Mouse (Mus musculus) forebrain, embryonic 12.5 days (tissue): Measurements from ENCODE around the gene Ost4. TPM values are rescaled to one million over a fixed set of nuclear protein-coding genes. Genes with fewer than 3 reads are reported as not detected.

Source experiments
- ATAC-seq: fragments of 200-750 bp; cut with Nextera tagmentation; 2 replicates; pipeline ENCODE4 v1.8.0; 2017; ENCODE audit warnings: moderate TSS enrichment; ENCODE audit not compliant: low FRiP score
- H3K27ac ChIP-seq: fragments of 300-500 bp; sonication (generic); 2 replicates; pipeline ENCODE4 v1.5.1; 2016; ENCODE audit warnings: mild to moderate bottlenecking
- H3K27me3 ChIP-seq: fragments of 300-500 bp; sonication (generic); 2 replicates; pipeline ENCODE4 v1.6.1; 2016; ENCODE audit warnings: mild to moderate bottlenecking
- H3K36me3 ChIP-seq: fragments of 300-500 bp; sonication (generic); replicated peaks from 2 replicates; pipeline ENCODE4 v1.6.1; 2016; ENCODE audit warnings: mild to moderate bottlenecking
- H3K4me1 ChIP-seq: fragments of 300-500 bp; sonication (generic); 2 replicates; pipeline ENCODE4 v1.6.1; 2016
- H3K4me2 ChIP-seq: fragments of 300-500 bp; sonication (generic); 2 replicates; pipeline ENCODE4 v1.6.1; 2016; ENCODE audit warnings: mild to moderate bottlenecking, moderate library complexity
- H3K4me3 ChIP-seq: fragments of 300-500 bp; sonication (generic); replicated peaks from 2 replicates; pipeline ENCODE4 v1.5.1; 2016; ENCODE audit warnings: mild to moderate bottlenecking
- H3K9ac ChIP-seq: fragments of 300-500 bp; sonication (generic); 2 replicates; pipeline ENCODE4 v1.6.1; 2016; ENCODE audit warnings: mild to moderate bottlenecking
- H3K9me3 ChIP-seq: fragments of 300-500 bp; sonication (generic); 2 replicates; pipeline ENCODE4 v1.6.1; 2016
- WGBS: fragments of 180-500 bp; shearing (Covaris S2); methylation state at CpG from one replicate; pipeline ENCODE4 v1.1.7; 2016; 5-methylcytosine and 5-hydroxymethylcytosine counted together
- polyA plus RNA-seq: library from polyadenylated mRNA; unstranded; fragments of >200 nt; fragmentation: Nextera tagmentation; extraction: Ambion mirVana; gene quantifications from 2 replicates; pipeline ENCODE4 v1.2.1, GENCODE M21; 2016

Gene Ost4
- polyA plus RNA-seq, 1 experiment from 2014 or later: 315 TPM

GRCm38 (mm10) chr5:30913060-30913841 lies 5.7 kb upstream of the Ost4 start, which contains the start of gene Emilin1:
TSS of gene Emilin1 (plus strand) at chr5:30913402.
- Histone ChIP-seq H3K9me3 (no peaks in the 10 kb centered on the region), H3K27me3 (peaks cover 6% of the 10 kb centered on the region), H3K27ac (peak within 1 kb of the TSS; percentile 75), H3K9ac (peak within 1 kb of the TSS; percentile 36), H3K4me2 (peak within 1 kb of the TSS; percentile 31), H3K36me3 (no peaks in the 10 kb centered on the region), H3K4me1 (peaks cover 47% of the 10 kb centered on the region), H3K4me3 (peak within 1 kb of the TSS; percentile 16)
- 39% methylated on average over 13 of the region's 13 CpGs for WGBS
- ATAC-seq: no peak

GRCm38 (mm10) chr5:30912156-30912555 lies 4.6 kb upstream of the Ost4 start:
- H3K27ac ChIP-seq: peak overlapping the region; percentile 75
- 0 out of 2 replicates have a peak overlapping the region, but pooled peaks have one; percentile 6 for H3K4me2 ChIP-seq
- peaks cover 7% of the 10 kb centered on the region for H3K27me3 ChIP-seq
- H3K9me3 ChIP-seq: no peaks in the 10 kb centered on the region
- no peak for ATAC-seq
- H3K4me3 ChIP-seq: no peak overlapping the region
- H3K9ac ChIP-seq: 0 out of 2 replicates have a peak overlapping the region, but pooled peaks have one; percentile 17
- WGBS: 64% methylated on average over 5 of the region's 5 CpGs
- no peaks in the 10 kb centered on the region for H3K36me3 ChIP-seq
- peaks cover 51% of the 10 kb centered on the region for H3K4me1 ChIP-seq

DNA sequence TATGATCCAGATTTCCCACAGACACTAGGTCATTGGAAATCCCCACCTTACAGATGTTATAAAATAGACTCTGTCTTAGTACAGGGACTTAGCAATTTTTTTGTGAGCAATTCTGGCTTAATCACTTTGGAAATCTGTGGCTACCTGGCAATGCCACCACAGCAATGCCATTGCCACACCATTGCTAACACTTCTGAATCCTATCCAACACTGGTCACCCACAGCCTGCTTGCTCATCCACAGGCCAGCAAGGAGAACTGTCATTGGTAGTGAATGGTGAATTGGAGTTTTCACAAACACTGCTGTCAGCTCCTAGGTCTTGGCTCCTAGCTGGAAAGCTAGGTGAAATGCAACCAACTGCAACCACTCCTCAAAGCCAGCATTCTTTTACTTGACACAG lies 2.9 kb upstream of the Ost4 start:
- H3K27ac ChIP-seq: no peak overlapping the region
- no peak overlapping the region for H3K4me3 ChIP-seq
- ATAC-seq: no peak
- no peaks in the 10 kb centered on the region for H3K9me3 ChIP-seq
- H3K4me2 ChIP-seq: no peak overlapping the region
- H3K9ac ChIP-seq: no peak overlapping the region
- peaks cover 7% of the 10 kb centered on the region for H3K27me3 ChIP-seq
- peaks cover 5% of the 10 kb centered on the region; the same call in 1 of the 2 replicates for H3K36me3 ChIP-seq
- peaks cover 58% of the 10 kb centered on the region for H3K4me1 ChIP-seq

DNA sequence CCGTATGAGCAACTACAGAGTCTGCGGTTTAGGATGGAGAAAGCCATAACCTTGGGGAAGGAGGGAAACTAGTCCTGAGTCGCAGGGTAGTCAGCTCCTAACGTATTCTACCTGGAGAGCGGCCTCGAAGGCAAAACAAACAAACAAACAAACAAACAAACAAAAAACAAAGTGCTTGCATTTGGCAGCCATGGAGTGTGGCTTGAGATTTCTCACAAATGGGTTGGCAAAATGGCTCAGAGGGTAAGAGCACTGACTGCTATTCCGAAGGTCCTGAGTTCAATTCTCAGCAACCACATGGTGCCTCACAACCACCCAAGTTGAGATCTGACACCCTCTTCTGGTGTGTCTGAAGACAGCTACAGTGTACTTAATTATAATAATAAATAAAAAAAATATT lies 2.3 kb upstream of the Ost4 start:
- no peak overlapping the region for H3K27ac ChIP-seq
- H3K4me2 ChIP-seq: no peak overlapping the region
- no peaks in the 10 kb centered on the region for H3K9me3 ChIP-seq
- 86% methylated on average over 7 of the region's 7 CpGs for WGBS
- no peak for ATAC-seq
- peaks cover 52% of the 10 kb centered on the region for H3K4me1 ChIP-seq
- peaks cover 7% of the 10 kb centered on the region for H3K27me3 ChIP-seq
- peaks cover 11% of the 10 kb centered on the region for H3K36me3 ChIP-seq
- H3K4me3 ChIP-seq: no peak overlapping the region
- H3K9ac ChIP-seq: no peak overlapping the region

GRCm38 (mm10) chr5:30909300-30909659 lies 1.7 kb upstream of the Ost4 start:
- peaks cover 7% of the 10 kb centered on the region for H3K27me3 ChIP-seq
- 66% methylated on average over 7 of the region's 7 CpGs for WGBS
- peaks cover 17% of the 10 kb centered on the region for H3K36me3 ChIP-seq
- H3K4me2 ChIP-seq: no peak overlapping the region
- H3K4me3 ChIP-seq: no peak overlapping the region
- H3K4me1 ChIP-seq: peaks cover 49% of the 10 kb centered on the region
- H3K9me3 ChIP-seq: no peaks in the 10 kb centered on the region
- no peak overlapping the region for H3K27ac ChIP-seq
- ATAC-seq: no peak
- no peak overlapping the region for H3K9ac ChIP-seq

DNA sequence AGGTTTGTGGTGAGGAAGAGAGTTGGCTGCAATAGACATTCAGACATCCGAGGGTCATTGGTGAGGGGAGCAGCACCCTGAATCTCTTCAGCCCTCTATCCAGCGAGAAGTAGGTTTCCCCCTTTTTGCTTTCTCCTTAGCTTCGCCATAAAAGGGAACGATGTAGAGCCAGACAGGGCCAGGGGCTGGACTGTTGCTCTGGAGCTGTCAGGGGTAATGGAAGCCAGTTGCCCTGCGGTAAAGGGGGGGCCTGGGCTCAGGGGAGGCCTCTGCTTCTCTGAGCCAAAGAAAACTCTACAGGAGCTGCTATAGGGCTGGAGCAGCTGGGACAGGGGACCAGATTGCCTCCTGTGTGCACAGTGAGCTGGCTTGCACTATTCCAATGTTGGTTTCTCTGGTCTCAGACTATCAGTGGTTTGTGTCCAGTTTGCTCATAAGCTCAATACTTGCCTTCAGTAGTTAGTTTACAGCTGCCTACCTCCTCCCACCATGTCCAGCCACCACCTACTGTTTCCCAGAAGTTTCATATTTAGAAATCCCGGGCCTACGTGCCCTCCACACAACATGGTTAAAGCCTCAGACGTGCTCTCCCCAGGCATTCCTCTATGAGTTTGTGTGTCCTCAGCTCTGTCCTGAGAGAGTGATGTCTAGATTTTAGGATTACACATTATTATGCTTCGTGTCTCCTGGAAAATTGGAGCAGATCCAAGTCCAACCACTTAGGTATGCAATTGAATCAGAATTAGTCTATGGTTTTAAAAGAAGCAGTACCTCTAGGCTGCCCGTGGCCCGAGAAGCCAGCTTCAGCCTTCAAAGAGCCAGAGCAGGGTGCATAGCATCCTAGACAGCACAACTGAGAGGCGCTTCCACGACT lies 1.1 kb upstream of the Ost4 start:
- Histone ChIP-seq H3K27me3 (peaks cover 7% of the 10 kb centered on the region), H3K9ac (peak overlapping the region; percentile 76), H3K4me2 (peak overlapping the region; percentile 96), H3K9me3 (no peaks in the 10 kb centered on the region), H3K4me1 (peaks cover 43% of the 10 kb centered on the region), H3K4me3 (peak overlapping the region; percentile 78), H3K27ac (peak overlapping the region; percentile 81; the same call in 1 of the 2 replicates), H3K36me3 (peaks cover 23% of the 10 kb centered on the region)
- no peak for ATAC-seq
- WGBS: 55% methylated on average over 13 of the region's 13 CpGs

GRCm38 (mm10) chr5:30901860-30902259 lies 5.7 kb downstream of the Ost4 start:
- H3K9me3 ChIP-seq: no peaks in the 10 kb centered on the region
- no peak overlapping the region for H3K4me2 ChIP-seq
- H3K9ac ChIP-seq: no peak overlapping the region
- no peak for ATAC-seq
- 91% methylated on average over 5 of the region's 5 CpGs for WGBS
- no peaks in the 10 kb centered on the region for H3K27me3 ChIP-seq
- H3K4me3 ChIP-seq: no peak overlapping the region
- H3K27ac ChIP-seq: no peak overlapping the region
- H3K36me3 ChIP-seq: peaks cover 76% of the 10 kb centered on the region
- peaks cover 11% of the 10 kb centered on the region for H3K4me1 ChIP-seq

DNA sequence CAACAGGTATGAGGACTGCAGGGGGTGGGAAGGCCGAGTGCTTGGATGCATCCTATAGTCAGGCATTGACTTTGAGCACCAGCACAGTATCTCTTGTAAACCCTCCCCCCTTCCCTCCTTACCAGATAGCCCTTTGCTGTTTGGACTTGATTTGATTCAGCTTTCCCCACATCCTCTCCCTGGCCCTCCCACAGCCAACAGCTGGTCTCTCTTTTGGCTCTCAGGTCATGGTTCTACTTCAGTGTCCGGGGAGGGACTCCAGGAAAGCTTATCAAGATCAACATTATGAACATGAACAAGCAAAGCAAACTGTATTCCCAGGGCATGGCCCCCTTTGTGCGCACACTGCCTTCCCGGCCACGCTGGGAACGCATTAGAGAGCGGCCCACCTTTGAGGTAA lies 17.2 kb downstream of the Ost4 start:
- H3K27ac ChIP-seq: no peak overlapping the region
- no peak for ATAC-seq
- 84% methylated on average over 7 of the region's 7 CpGs for WGBS
- no peaks in the 10 kb centered on the region for H3K27me3 ChIP-seq
- peak overlapping the region; percentile 69 for H3K4me2 ChIP-seq
- H3K9me3 ChIP-seq: no peaks in the 10 kb centered on the region
- peak overlapping the region; percentile 83 for H3K9ac ChIP-seq
- H3K36me3 ChIP-seq: peaks cover 51% of the 10 kb centered on the region
- peaks cover 17% of the 10 kb centered on the region for H3K4me1 ChIP-seq
- H3K4me3 ChIP-seq: peak overlapping the region; percentile 82

GRCm38 (mm10) chr5:30889088-30889754 lies 18.4 kb downstream of the Ost4 start:
- Histone ChIP-seq H3K4me3 (peak overlapping the region; percentile 82), H3K9ac (peak overlapping the region; percentile 83), H3K9me3 (no peaks in the 10 kb centered on the region), H3K4me1 (peaks cover 17% of the 10 kb centered on the region), H3K36me3 (peaks cover 39% of the 10 kb centered on the region), H3K27ac (peak overlapping the region; percentile 98), H3K4me2 (peak overlapping the region; percentile 69), H3K27me3 (no peaks in the 10 kb centered on the region)
- 1% methylated on average over 33 of the region's 42 CpGs for WGBS
- peak; percentile 31 for ATAC-seq

GRCm38 (mm10) chr5:30888337-30889087 lies 19.1 kb downstream of the Ost4 start, which contains the start of gene Agbl5:
TSS of gene Agbl5 (plus strand) at chr5:30888694.
- peaks cover 17% of the 10 kb centered on the region for H3K4me1 ChIP-seq
- under 1% methylated on average over 33 of the region's 42 CpGs for WGBS
- H3K9me3 ChIP-seq: no peaks in the 10 kb centered on the region
- H3K4me2 ChIP-seq: peak within 1 kb of the TSS; percentile 69
- H3K9ac ChIP-seq: peak within 1 kb of the TSS; percentile 83
- ATAC-seq: peak; percentile 92
- H3K27ac ChIP-seq: peak within 1 kb of the TSS; percentile 98
- H3K36me3 ChIP-seq: peaks cover 32% of the 10 kb centered on the region
- H3K27me3 ChIP-seq: no peaks in the 10 kb centered on the region
- H3K4me3 ChIP-seq: peak within 1 kb of the TSS; percentile 82

GRCm38 (mm10) chr5:30887858-30888336 lies 19.7 kb downstream of the Ost4 start:
- peaks cover 17% of the 10 kb centered on the region for H3K4me1 ChIP-seq

More at GRCm38 (mm10) chr5:30887858-30888336, 19.7 kb downstream of the Ost4 start:
- under 1% methylated on average over 28 of the region's 28 CpGs for WGBS
- Histone ChIP-seq H3K27me3 (no peaks in the 10 kb centered on the region), H3K36me3 (peaks cover 26% of the 10 kb centered on the region), H3K9me3 (no peaks in the 10 kb centered on the region), H3K9ac (peak overlapping the region; percentile 77), H3K4me2 (peak overlapping the region; percentile 69), H3K27ac (peak overlapping the region; percentile 98), H3K4me3 (peak overlapping the region; percentile 82)
- peak; percentile 86 for ATAC-seq
